Mouse (Mus musculus): Measurements from ENCODE around the gene Mrap2. TPM values are rescaled to one million over a fixed set of nuclear protein-coding genes. Genes with fewer than 3 reads are reported as not detected.
A peak's percentile ranks its signal among the peaks of the same experiment; 100 is the strongest.
"Not testable (repeated sequence)": the region's sequence is repeated elsewhere in the genome, so short reads cannot be mapped to it uniquely, and the experiment has no call there.

Mrap2 gene
- polyA plus RNA-seq (2015; fragmentation: Nextera tagmentation; extraction: Ambion mirVana) = 0.17 TPM in 1 of 2 replicates, not detected in the other

DNA sequence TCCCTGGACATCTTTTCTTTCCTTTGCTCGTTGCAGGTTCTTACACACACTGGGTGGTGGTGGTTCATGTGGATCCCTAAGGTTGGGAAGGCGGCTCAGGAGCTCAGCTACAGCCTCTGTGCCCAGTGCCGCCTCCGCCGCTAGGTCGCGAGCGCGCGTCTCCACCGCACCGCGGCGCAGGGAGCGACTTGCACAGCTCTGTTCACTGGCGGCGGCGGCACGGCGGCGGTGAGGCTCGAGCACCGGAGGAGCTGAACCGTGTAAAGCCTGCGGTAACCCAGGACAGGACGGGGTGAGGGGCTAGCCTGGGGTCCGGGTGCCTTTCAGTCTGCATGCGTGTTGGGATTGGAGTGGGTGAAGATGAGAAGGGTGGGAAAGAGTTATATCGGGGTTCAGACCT, at the start of gene Mrap2:
Mrap2 (plus strand) TSS at position 201 of the 400 bp plus-strand sequence.
- ATAC-seq (ENCODE audit: insufficient number of reproducible peaks, low FRiP score, low TSS enrichment, low read depth) = 0 out of 2 replicates have a peak, but pooled peaks have one; percentile 63
- no peaks in the 10 kb centered on the region for H3K36me3 ChIP-seq
- under 1% methylated on average over 29 of the region's 29 CpGs for WGBS
- H3K9ac ChIP-seq = no peak within 1 kb of the TSS
- H3K27me3 ChIP-seq = peaks cover 39% of the 10 kb centered on the region
- peaks cover 14% of the 10 kb centered on the region for H3K4me1 ChIP-seq
- H3K9me3 ChIP-seq = no peaks in the 10 kb centered on the region
- peak within 1 kb of the TSS; percentile 51 for H3K4me2 ChIP-seq
- peak within 1 kb of the TSS; percentile 29 for H3K4me3 ChIP-seq
- no peak within 1 kb of the TSS for H3K27ac ChIP-seq

DNA sequence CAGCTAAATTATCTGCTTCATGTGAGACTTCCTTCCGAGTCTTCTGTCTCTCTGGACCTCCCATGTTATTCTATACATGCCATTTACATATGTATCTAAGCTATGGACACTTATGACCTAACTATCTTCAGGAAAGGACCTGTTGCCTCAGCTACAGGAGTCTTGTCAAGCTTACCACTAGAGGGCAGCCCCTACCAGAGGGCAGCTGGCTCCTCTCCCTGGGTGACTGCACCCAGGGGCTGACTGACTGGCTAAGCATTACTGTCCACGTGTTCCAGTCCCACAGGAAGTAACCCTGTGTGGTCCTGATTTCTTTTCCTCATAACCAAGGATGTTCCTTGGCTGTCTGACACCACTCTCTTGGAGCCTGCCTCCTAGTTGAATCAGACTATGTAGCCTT, 46.1 kb upstream of the Mrap2 start:
- no peak overlapping the region for H3K27ac ChIP-seq
- no peak overlapping the region for H3K4me2 ChIP-seq
- WGBS = 54% methylated on average over 2 of the region's 2 CpGs
- no peaks in the 10 kb centered on the region for H3K4me1 ChIP-seq
- no peak overlapping the region for H3K9ac ChIP-seq
- H3K36me3 ChIP-seq = no peaks in the 10 kb centered on the region
- ATAC-seq (ENCODE audit: insufficient number of reproducible peaks, low FRiP score, low TSS enrichment, low read depth) = no peak
- H3K27me3 ChIP-seq = no peaks in the 10 kb centered on the region
- no peaks in the 10 kb centered on the region for H3K9me3 ChIP-seq
- H3K4me3 ChIP-seq = no peak overlapping the region

- no peaks in the 10 kb centered on the region for H3K4me1 ChIP-seq
- no peak overlapping the region for H3K4me3 ChIP-seq
- 73% methylated on average over 5 of the region's 5 CpGs for WGBS
- H3K27me3 ChIP-seq = no peaks in the 10 kb centered on the region
- no peak overlapping the region for H3K27ac ChIP-seq
- H3K9ac ChIP-seq = no peak overlapping the region
- H3K36me3 ChIP-seq = no peaks in the 10 kb centered on the region
- no peaks in the 10 kb centered on the region for H3K9me3 ChIP-seq
- ATAC-seq (ENCODE audit: insufficient number of reproducible peaks, low FRiP score, low TSS enrichment, low read depth) = no peak
- no peak overlapping the region for H3K4me2 ChIP-seq
Observed at GRCm38 (mm10) chr9:87115019-87115418, 29.1 kb upstream of the Mrap2 start.

DNA sequence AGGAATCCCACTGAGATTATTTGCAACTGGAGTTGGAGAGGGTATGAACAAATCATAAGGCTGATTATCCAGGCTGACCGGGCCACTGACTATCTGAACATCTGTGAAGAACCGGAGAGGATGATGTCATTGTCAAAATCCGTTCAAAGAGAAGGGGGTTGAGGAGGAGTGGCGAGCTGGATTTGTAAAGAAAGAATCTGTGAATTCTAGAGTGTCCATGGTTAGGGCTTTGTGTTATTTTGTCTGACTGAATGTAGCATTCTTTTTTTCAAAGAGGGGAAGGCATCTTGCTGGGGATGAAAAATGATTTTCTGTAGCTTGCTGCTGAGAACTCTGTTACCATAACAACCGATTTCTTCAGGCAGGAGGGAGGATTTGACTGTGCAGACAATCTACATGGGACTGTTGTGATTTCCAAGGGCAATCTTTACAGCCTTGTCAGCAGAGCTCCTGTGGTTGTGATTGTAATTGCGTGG, 28.6 kb upstream of the Mrap2 start:
- H3K9me3 ChIP-seq = no peaks in the 10 kb centered on the region
- no peak for ATAC-seq (ENCODE audit: insufficient number of reproducible peaks, low FRiP score, low TSS enrichment, low read depth)
- H3K4me2 ChIP-seq = no peak overlapping the region
- H3K9ac ChIP-seq = no peak overlapping the region
- H3K4me1 ChIP-seq = no peaks in the 10 kb centered on the region
- no peak overlapping the region for H3K4me3 ChIP-seq
- no peak overlapping the region for H3K27ac ChIP-seq
- H3K27me3 ChIP-seq = no peaks in the 10 kb centered on the region
- 62% methylated on average over 6 of the region's 6 CpGs for WGBS
- H3K36me3 ChIP-seq = no peaks in the 10 kb centered on the region

- H3K27ac ChIP-seq = no peak overlapping the region
- no peaks in the 10 kb centered on the region for H3K4me1 ChIP-seq
- no peak overlapping the region for H3K4me2 ChIP-seq
- no peaks in the 10 kb centered on the region for H3K36me3 ChIP-seq
- 48% methylated on average over 1 of the region's 1 CpGs for WGBS
- H3K27me3 ChIP-seq = no peaks in the 10 kb centered on the region
- H3K9ac ChIP-seq = no peak overlapping the region
- no peaks in the 10 kb centered on the region for H3K9me3 ChIP-seq
- ATAC-seq (ENCODE audit: insufficient number of reproducible peaks, low FRiP score, low TSS enrichment, low read depth) = no peak
- no peak overlapping the region for H3K4me3 ChIP-seq
Observed at GRCm38 (mm10) chr9:87115978-87116377, 28.1 kb upstream of the Mrap2 start.

DNA sequence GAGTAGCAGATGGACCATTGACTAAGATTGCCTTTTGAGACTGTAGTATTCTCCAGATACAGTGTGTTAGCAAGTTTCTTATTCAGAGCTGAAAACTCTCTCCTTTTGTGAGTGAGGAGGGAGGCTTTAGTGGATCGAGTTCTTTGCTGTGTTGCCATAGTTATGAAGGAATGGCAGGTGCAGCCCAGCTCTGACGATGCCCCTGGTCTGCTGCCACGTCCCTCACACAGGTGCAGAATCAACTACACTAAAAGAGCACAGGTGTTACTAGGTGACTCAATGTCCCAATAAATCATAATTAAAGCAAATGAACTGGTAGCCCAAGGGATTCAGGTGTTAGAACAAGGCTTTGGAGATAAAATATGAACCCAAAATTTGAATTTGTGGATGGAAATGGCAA, 25.1 kb upstream of the Mrap2 start:
- H3K4me1 ChIP-seq = no peaks in the 10 kb centered on the region
- WGBS = 48% methylated on average over 3 of the region's 3 CpGs
- no peak overlapping the region for H3K4me2 ChIP-seq
- no peak overlapping the region for H3K4me3 ChIP-seq
- no peaks in the 10 kb centered on the region for H3K27me3 ChIP-seq
- ATAC-seq (ENCODE audit: insufficient number of reproducible peaks, low FRiP score, low TSS enrichment, low read depth) = no peak
- H3K27ac ChIP-seq = no peak overlapping the region
- H3K36me3 ChIP-seq = no peaks in the 10 kb centered on the region
- no peak overlapping the region for H3K9ac ChIP-seq
- H3K9me3 ChIP-seq = no peaks in the 10 kb centered on the region

GRCm38 (mm10) chr9:87121956-87122493, 22.1 kb upstream of the Mrap2 start:
- Histone ChIP-seq H3K4me1 (no peaks in the 10 kb centered on the region), H3K9me3 (no peaks in the 10 kb centered on the region), H3K9ac (no peak overlapping the region), H3K27ac (no peak overlapping the region), H3K27me3 (no peaks in the 10 kb centered on the region), H3K4me3 (no peak overlapping the region), H3K36me3 (no peaks in the 10 kb centered on the region), H3K4me2 (no peak overlapping the region)
- no peak for ATAC-seq (ENCODE audit: insufficient number of reproducible peaks, low FRiP score, low TSS enrichment, low read depth)
- 37% methylated on average over 9 of the region's 9 CpGs for WGBS

- not testable (repeated sequence) for H3K4me1 ChIP-seq; H3K27me3 ChIP-seq; H3K9me3 ChIP-seq; ATAC-seq (ENCODE audit: insufficient number of reproducible peaks, low FRiP score, low TSS enrichment, low read depth); H3K36me3 ChIP-seq; H3K4me3 ChIP-seq; H3K27ac ChIP-seq; H3K9ac ChIP-seq; H3K4me2 ChIP-seq
- 76% methylated on average over 6 of the region's 6 CpGs for whole genome bisulfite sequencing
Observed at GRCm38 (mm10) chr9:87127046-87127445, 17.1 kb upstream of the Mrap2 start.

DNA sequence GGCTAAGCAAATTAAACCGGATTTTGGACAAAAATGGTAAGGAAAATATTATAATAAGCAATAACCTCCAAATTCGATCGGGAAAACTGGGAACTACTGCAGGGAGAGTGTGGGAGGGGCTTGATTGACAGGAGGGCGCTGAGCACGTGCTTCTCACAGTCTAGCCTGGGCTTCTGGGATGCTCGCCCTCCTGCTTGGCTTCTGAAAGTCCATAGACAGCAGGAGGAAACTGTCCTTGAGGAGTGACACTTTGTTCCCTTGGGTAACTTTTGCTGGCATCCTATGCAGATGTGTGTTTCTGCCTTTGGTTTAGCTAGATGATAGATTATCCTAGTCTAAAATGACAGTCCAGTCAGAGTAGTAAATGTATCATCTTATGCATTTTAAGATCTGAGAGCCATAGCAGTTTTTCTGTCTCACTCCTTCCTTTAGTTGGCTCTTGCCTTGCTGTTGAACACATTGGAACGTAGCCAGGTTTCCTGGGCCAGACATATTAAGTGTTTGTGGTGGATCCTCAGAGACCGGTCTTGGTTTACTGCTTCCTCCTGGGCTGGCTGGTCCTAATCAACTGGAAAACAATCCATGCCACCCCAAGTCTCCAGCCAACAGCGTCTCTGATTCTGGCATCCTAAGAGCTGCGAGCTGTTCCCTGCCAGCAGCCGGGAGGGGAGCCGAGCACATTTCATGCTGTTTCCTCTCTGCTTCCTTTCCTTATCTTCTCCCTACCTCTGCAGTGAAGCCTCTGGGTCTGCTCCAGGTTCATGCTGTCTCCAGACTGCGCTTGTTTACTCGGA, 8.1 kb upstream of the Mrap2 start:
- 49% methylated on average over 14 of the region's 14 CpGs for WGBS
- H3K4me3 ChIP-seq = no peak overlapping the region
- H3K27ac ChIP-seq = no peak overlapping the region
- no peak overlapping the region for H3K9ac ChIP-seq
- ATAC-seq (ENCODE audit: insufficient number of reproducible peaks, low FRiP score, low TSS enrichment, low read depth) = no peak
- H3K36me3 ChIP-seq = no peaks in the 10 kb centered on the region
- no peak overlapping the region for H3K4me2 ChIP-seq
- 0 out of 2 replicates have a peak, but pooled peaks cover 3% of the 10 kb centered on the region for H3K27me3 ChIP-seq
- no peaks in the 10 kb centered on the region for H3K9me3 ChIP-seq
- H3K4me1 ChIP-seq = 0 out of 2 replicates have a peak, but pooled peaks cover 4% of the 10 kb centered on the region

DNA sequence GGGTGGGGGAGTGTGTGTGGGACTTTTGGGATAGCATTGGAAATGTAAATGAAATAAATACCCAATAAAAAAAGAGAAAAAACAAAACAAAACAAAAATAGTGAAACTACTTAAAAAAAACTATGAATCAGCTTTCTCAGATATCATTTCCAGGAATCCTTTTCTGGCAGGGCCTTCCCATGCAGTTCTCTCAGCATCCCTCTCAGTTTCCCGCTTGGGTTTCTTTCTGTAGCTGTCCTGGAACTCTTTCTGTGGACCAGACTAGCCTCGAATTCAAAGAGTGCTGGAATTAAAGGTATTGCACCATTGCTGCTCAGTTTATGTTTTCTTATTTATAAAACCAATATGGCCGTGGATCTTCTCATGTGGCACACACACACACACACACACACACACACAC, 1.0 kb upstream of the Mrap2 start:
- H3K9ac ChIP-seq = no peak overlapping the region
- peaks cover 39% of the 10 kb centered on the region for H3K27me3 ChIP-seq
- no peak for ATAC-seq (ENCODE audit: insufficient number of reproducible peaks, low FRiP score, low TSS enrichment, low read depth)
- H3K4me2 ChIP-seq = no peak overlapping the region
- peaks cover 14% of the 10 kb centered on the region for H3K4me1 ChIP-seq
- H3K27ac ChIP-seq = no peak overlapping the region
- H3K4me3 ChIP-seq = no peak overlapping the region
- 82% methylated on average over 3 of the region's 3 CpGs for WGBS
- H3K9me3 ChIP-seq = no peaks in the 10 kb centered on the region
- no peaks in the 10 kb centered on the region for H3K36me3 ChIP-seq

- Histone ChIP-seq H3K4me1 (peaks cover 14% of the 10 kb centered on the region), H3K4me3 (peak overlapping the region; percentile 29), H3K4me2 (peak overlapping the region; percentile 51), H3K9me3 (no peaks in the 10 kb centered on the region), H3K27me3 (peaks cover 39% of the 10 kb centered on the region), H3K9ac (no peak overlapping the region), H3K27ac (no peak overlapping the region), H3K36me3 (no peaks in the 10 kb centered on the region)
- ATAC-seq (ENCODE audit: insufficient number of reproducible peaks, low FRiP score, low TSS enrichment, low read depth) = no peak
- WGBS = under 1% methylated on average over 19 of the region's 19 CpGs
Observed at GRCm38 (mm10) chr9:87144532-87144931, 426 bp downstream of the Mrap2 start.

DNA sequence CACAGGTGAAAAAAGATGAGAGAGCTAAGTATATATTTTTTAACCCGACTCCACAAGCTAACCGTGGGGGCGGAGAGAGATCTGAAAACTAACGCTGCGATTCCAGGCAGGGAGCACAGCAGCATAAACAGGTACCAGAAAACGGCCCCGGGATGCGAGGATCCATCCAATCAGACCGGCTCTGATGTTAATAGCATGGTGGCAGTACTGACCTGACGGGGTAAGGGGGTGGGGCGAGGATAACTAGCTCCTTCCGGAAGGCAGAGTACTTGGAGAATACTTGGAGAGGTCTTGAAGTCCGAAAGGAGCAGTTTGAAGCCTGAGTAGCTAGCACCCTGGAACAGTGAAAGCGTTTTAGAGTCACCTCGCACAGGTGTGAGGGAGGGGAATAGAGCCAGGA, 1.1 kb downstream of the Mrap2 start:
- no peak overlapping the region for H3K9ac ChIP-seq
- H3K27ac ChIP-seq = no peak overlapping the region
- H3K4me1 ChIP-seq = peaks cover 14% of the 10 kb centered on the region
- H3K9me3 ChIP-seq = no peaks in the 10 kb centered on the region
- ATAC-seq (ENCODE audit: insufficient number of reproducible peaks, low FRiP score, low TSS enrichment, low read depth) = no peak
- H3K4me3 ChIP-seq = no peak overlapping the region
- 2% methylated on average over 15 of the region's 15 CpGs for WGBS
- H3K4me2 ChIP-seq = 0 out of 2 replicates have a peak overlapping the region, but pooled peaks have one; percentile 15
- H3K27me3 ChIP-seq = peaks cover 39% of the 10 kb centered on the region
- H3K36me3 ChIP-seq = no peaks in the 10 kb centered on the region

Data from limb, embryonic 15.5 days (tissue).